Mouse (Mus musculus): Measurements from ENCODE around the gene Ccdc88b.

GRCm38 (mm10) chr19:6906199-6906598 is 48.2 kb upstream of the Ccdc88b start:
- no peak for TF ChIP-seq CTCF (IDR thresholded peaks at IDR 0.05; ENCODE audit: extremely low read depth, insufficient read depth, insufficient read length, insufficient replicate concordance)
- no peak for TF ChIP-seq POLR2A (IDR thresholded peaks at IDR 0.05; ENCODE audit: low read depth, low read length)
